Mouse (Mus musculus) liver, embryonic 12.5 days (tissue): ENCODE measurements around the gene Phc2. TPM values are rescaled to one million over a fixed set of nuclear protein-coding genes. Genes with fewer than 3 reads are reported as not detected.

Source experiments
- ATAC-seq: fragments of 200-750 bp; cut with Nextera tagmentation; 2 replicates; pipeline ENCODE4 v1.8.0; 2017; ENCODE audit warnings: moderate number of reproducible peaks, mild to moderate bottlenecking, moderate library complexity
- H3K27ac ChIP-seq: fragments of 300-500 bp; sonication (generic); 2 replicates; pipeline ENCODE4 v1.5.1; 2016; ENCODE audit warnings: mild to moderate bottlenecking
- H3K27me3 ChIP-seq: fragments of 300-500 bp; sonication (generic); replicated peaks from 2 replicates; pipeline ENCODE4 v1.6.1; 2016; ENCODE audit warnings: mild to moderate bottlenecking, moderate library complexity
- H3K36me3 ChIP-seq: fragments of 300-500 bp; sonication (generic); 2 replicates; pipeline ENCODE4 v1.6.1; 2016; ENCODE audit warnings: mild to moderate bottlenecking, moderate library complexity
- H3K4me1 ChIP-seq: fragments of 300-500 bp; sonication (generic); 2 replicates; pipeline ENCODE4 v1.6.1; 2016
- H3K4me2 ChIP-seq: fragments of 300-500 bp; sonication (generic); 2 replicates; pipeline ENCODE4 v1.6.1; 2016; ENCODE audit warnings: mild to moderate bottlenecking, moderate library complexity
- H3K4me3 ChIP-seq: fragments of 300-500 bp; sonication (generic); 2 replicates; pipeline ENCODE4 v1.5.1; 2016; ENCODE audit warnings: mild to moderate bottlenecking, moderate library complexity
- H3K9ac ChIP-seq: fragments of 300-500 bp; sonication (generic); 2 replicates; pipeline ENCODE4 v1.6.1; 2016; ENCODE audit warnings: mild to moderate bottlenecking, moderate library complexity
- H3K9me3 ChIP-seq: fragments of 300-500 bp; sonication (generic); replicated peaks from 2 replicates; pipeline ENCODE4 v1.6.1; 2016; ENCODE audit warnings: mild to moderate bottlenecking, moderate library complexity
- WGBS: fragments of 180-500 bp; shearing (Covaris S2); methylation state at CpG from one replicate; pipeline ENCODE4 v1.1.7; 2016; ENCODE audit not compliant: insufficient replicate concordance; 5-methylcytosine and 5-hydroxymethylcytosine counted together
- polyA plus RNA-seq: library from polyadenylated mRNA; unstranded; fragments of >200 nt; fragmentation: Nextera tagmentation; extraction: Ambion mirVana; gene quantifications from 2 replicates; pipeline ENCODE4 v1.2.1, GENCODE M21; 2016

Phc2 gene
- polyA plus RNA-seq, 1 experiment from 2014 or later: 33.2 TPM

- peaks cover 23% of the 10 kb centered on the region for H3K36me3 ChIP-seq
- H3K9ac ChIP-seq: peak overlapping the region; percentile 90
- peak; percentile 93 for ATAC-seq
- peaks cover 44% of the 10 kb centered on the region for H3K4me1 ChIP-seq
- peaks cover 4% of the 10 kb centered on the region for H3K27me3 ChIP-seq
- H3K4me3 ChIP-seq: peak overlapping the region; percentile 93
- no peaks in the 10 kb centered on the region for H3K9me3 ChIP-seq
- 3% methylated on average over 53 of the region's 68 CpGs for WGBS
- H3K4me2 ChIP-seq: peak overlapping the region; percentile 89
- H3K27ac ChIP-seq: peak overlapping the region; percentile 94
Observed at GRCm38 (mm10) chr4:128727019-128727720, 72.7 kb downstream of the Phc2 start.

DNA sequence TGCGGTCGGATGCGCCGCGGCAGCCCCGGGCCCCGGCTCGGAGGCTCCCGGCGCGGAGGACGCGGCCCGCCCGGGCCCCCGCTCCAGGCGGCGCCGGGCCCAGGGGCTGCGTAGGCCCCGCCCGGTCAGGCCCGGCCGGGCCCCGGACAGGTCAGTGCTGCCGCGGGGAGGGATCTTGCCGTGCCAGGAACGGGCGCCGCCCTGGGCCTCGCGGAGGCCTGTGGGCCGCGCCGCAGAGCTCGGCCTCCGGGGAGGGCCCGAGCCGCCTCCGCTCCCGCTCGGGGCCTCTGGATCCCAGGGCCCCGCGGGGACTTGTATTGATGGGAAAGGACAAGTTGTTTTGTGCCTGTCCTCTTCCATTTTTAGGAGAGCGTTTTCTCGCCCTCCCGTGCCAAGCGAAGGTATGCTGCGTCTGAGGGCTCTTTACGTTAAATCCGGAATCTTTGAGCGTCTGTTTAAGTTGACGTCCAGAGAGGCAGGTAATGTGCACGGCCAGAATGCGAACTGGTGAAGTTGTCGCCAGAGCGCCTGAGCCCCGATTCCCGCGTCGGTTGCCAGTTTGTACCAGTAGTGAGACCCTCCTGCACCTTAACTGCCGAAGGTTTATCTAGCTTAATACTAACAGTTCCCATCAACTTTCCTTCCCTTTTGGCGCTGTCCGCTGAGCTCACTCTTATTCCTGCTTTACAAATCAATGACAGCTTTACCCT is 73.4 kb downstream of the Phc2 start:
- Histone ChIP-seq H3K4me1 (peaks cover 46% of the 10 kb centered on the region), H3K4me3 (peak overlapping the region; percentile 93), H3K4me2 (peak overlapping the region; percentile 89), H3K27me3 (peaks cover 4% of the 10 kb centered on the region), H3K9ac (peak overlapping the region; percentile 90), H3K27ac (peak overlapping the region; percentile 94), H3K36me3 (peaks cover 23% of the 10 kb centered on the region), H3K9me3 (no peaks in the 10 kb centered on the region)
- ATAC-seq: peak; percentile 92
- under 1% methylated on average over 53 of the region's 65 CpGs for WGBS

- H3K4me2 ChIP-seq: peak overlapping the region; percentile 89
- peaks cover 52% of the 10 kb centered on the region for H3K4me1 ChIP-seq
- H3K36me3 ChIP-seq: peaks cover 23% of the 10 kb centered on the region
- H3K27ac ChIP-seq: peak overlapping the region; percentile 94
- no peaks in the 10 kb centered on the region for H3K9me3 ChIP-seq
- peak overlapping the region; percentile 90 for H3K9ac ChIP-seq
- WGBS: 2% methylated on average over 5 of the region's 5 CpGs
- H3K27me3 ChIP-seq: peaks cover 4% of the 10 kb centered on the region; the same call in 1 of the 2 replicates
- peak overlapping the region; percentile 93 for H3K4me3 ChIP-seq
- ATAC-seq: no peak
Observed at GRCm38 (mm10) chr4:128728431-128728851, 73.9 kb downstream of the Phc2 start.

DNA sequence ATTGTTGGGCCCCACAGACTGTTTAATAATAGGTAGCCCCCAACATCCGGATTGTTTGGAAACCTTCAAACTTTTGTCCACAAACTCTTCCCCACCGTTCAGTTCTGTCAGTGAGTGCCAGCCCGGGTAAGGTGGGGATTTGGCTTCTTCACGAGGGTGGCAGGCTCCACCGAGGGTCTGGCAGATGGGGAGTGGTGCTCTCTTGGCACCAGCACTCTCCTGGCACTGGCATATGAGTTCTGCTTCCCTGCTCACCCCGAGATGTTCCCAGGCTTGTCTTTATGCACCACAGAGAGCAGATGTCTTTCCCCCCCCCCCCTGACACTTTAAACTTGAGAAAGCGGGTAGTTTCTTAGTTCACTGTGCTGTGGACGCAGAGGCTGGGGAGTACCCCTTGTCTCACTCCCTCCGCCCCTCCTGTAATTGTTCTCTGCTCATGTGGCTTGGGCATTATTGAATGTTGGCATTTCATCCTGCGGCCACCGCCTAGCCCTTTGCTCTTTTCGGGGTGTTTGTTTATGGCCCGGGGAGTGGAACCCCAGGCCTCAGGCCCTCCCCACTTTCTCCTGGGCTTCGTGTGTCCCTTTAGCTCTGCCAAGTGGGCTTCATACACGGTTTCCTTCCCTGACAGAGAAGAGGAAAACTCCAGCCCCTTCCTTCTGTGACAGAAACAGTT is 74.7 kb downstream of the Phc2 start:
- Histone ChIP-seq H3K4me2 (peak overlapping the region; percentile 89), H3K9me3 (no peaks in the 10 kb centered on the region), H3K27me3 (no peaks in the 10 kb centered on the region; the same call in 1 of the 2 replicates), H3K27ac (peak overlapping the region; percentile 49; the same call in 1 of the 2 replicates), H3K4me3 (peak overlapping the region; percentile 93), H3K9ac (peak overlapping the region; percentile 90), H3K4me1 (peaks cover 59% of the 10 kb centered on the region), H3K36me3 (peaks cover 27% of the 10 kb centered on the region)
- WGBS: 36% methylated on average over 15 of the region's 15 CpGs
- ATAC-seq: no peak

GRCm38 (mm10) chr4:128729709-128730037 is 75.2 kb downstream of the Phc2 start:
- H3K27me3 ChIP-seq: no peaks in the 10 kb centered on the region; the same call in 1 of the 2 replicates
- H3K9me3 ChIP-seq: no peaks in the 10 kb centered on the region
- WGBS: 30% methylated on average over 5 of the region's 5 CpGs
- peak overlapping the region; percentile 93 for H3K4me3 ChIP-seq
- peaks cover 64% of the 10 kb centered on the region for H3K4me1 ChIP-seq
- H3K4me2 ChIP-seq: peak overlapping the region; percentile 89
- no peak for ATAC-seq
- peak overlapping the region; percentile 90 for H3K9ac ChIP-seq
- H3K27ac ChIP-seq: peak overlapping the region; percentile 49; the same call in 1 of the 2 replicates
- peaks cover 32% of the 10 kb centered on the region for H3K36me3 ChIP-seq

GRCm38 (mm10) chr4:128730271-128730670 is 75.8 kb downstream of the Phc2 start:
- peak overlapping the region; percentile 93; the same call in 1 of the 2 replicates for H3K4me3 ChIP-seq
- no peak for ATAC-seq
- peak overlapping the region; percentile 90; the same call in 1 of the 2 replicates for H3K9ac ChIP-seq
- peaks cover 38% of the 10 kb centered on the region for H3K36me3 ChIP-seq
- H3K4me2 ChIP-seq: peak overlapping the region; percentile 89
- H3K9me3 ChIP-seq: no peaks in the 10 kb centered on the region
- peaks cover 70% of the 10 kb centered on the region for H3K4me1 ChIP-seq
- WGBS: 81% methylated on average over 6 of the region's 6 CpGs
- H3K27me3 ChIP-seq: no peaks in the 10 kb centered on the region; the same call in 1 of the 2 replicates
- no peak overlapping the region for H3K27ac ChIP-seq

- H3K27me3 ChIP-seq: no peaks in the 10 kb centered on the region
- peaks cover 79% of the 10 kb centered on the region for H3K4me1 ChIP-seq
- no peak for ATAC-seq
- H3K36me3 ChIP-seq: peaks cover 52% of the 10 kb centered on the region
- no peak overlapping the region for H3K4me3 ChIP-seq
- no peak overlapping the region for H3K9ac ChIP-seq
- H3K4me2 ChIP-seq: no peak overlapping the region
- H3K9me3 ChIP-seq: no peaks in the 10 kb centered on the region
- no peak overlapping the region for H3K27ac ChIP-seq
- 63% methylated on average over 5 of the region's 5 CpGs for WGBS
Observed at GRCm38 (mm10) chr4:128732794-128733193, 78.3 kb downstream of the Phc2 start.

- H3K9me3 ChIP-seq: no peaks in the 10 kb centered on the region
- no peak overlapping the region for H3K9ac ChIP-seq
- WGBS: 61% methylated on average over 6 of the region's 6 CpGs
- H3K4me3 ChIP-seq: no peak overlapping the region
- peaks cover 59% of the 10 kb centered on the region for H3K36me3 ChIP-seq
- peaks cover 80% of the 10 kb centered on the region for H3K4me1 ChIP-seq
- H3K4me2 ChIP-seq: no peak overlapping the region
- ATAC-seq: no peak
- H3K27ac ChIP-seq: peak overlapping the region; percentile 18; the same call in 1 of the 2 replicates
- no peaks in the 10 kb centered on the region for H3K27me3 ChIP-seq
Observed at GRCm38 (mm10) chr4:128733496-128733895, 79.0 kb downstream of the Phc2 start.

DNA sequence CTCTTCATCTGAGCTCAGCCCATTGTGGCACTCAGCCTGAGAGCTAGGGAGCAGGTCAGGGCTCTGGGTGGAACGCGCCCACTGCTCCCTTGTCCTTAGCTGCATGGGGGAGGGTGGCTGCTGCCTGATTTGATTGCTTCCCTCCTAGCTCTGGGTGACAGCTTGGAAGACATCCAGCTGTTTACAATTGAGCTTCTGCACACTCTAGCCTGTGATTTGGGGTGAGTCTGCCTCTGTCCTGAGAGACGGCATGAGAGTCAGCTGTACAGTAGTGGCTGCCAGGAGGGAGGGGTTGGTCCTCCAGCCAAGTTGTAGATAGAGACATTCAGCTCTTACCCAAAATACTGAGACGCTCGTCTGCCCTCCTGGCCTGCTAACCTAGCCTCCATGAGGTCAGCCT is 79.7 kb downstream of the Phc2 start:
- Histone ChIP-seq H3K4me2 (no peak overlapping the region), H3K9ac (no peak overlapping the region)

DNA sequence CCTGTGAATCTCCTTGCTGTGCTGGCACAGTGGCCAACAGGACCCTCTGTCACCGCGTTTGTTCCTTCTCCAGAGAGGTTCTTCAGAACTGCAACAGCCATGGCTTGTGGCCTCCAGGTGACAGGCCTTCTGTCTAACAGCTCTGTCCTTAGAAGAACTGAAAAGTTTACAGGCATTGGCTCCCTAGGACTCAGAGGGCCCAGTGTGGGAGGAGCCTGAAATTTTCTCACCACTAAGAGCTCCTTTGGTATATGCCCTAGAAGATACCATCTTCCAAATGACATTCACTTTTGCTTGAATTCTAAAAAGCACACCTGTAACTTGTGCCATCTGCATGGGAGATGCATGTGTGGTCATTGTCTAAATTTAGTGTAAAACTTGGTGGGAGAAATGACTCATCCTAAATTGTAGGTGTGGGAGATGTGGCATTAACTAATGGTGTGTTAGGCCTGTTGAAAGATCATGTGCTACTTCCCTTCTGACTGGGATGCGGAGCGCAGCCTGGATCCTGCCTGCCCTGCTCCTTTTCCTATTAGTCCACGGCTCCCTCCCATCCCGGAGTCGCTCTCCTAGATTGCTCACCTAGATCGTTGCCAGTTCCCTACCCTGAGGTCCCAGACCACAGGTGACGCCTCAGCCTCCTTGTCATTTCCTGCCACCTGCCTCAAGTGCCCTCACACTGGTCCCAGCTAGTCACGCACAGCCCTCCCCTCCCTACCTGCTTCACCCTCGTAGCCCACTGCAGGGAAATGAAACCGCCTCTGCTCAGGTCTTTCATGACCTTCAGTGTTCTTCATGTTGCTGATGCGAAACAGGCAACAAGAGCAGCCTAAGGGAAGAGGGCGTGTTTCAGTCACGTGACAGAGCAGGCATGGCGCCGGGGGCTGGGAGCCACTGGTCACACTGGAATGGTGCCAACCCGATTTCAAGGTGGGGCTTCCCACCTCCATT is 80.5 kb downstream of the Phc2 start:
- 0 out of 2 replicates have a peak, but pooled peaks have one; percentile 22 for ATAC-seq
- 75% methylated on average over 18 of the region's 18 CpGs for WGBS
- Histone ChIP-seq H3K4me2 (no peak overlapping the region), H3K9me3 (no peaks in the 10 kb centered on the region), H3K4me1 (peaks cover 65% of the 10 kb centered on the region), H3K36me3 (peaks cover 55% of the 10 kb centered on the region), H3K27me3 (no peaks in the 10 kb centered on the region), H3K4me3 (no peak overlapping the region), H3K9ac (no peak overlapping the region), H3K27ac (no peak overlapping the region)

More for the DNA sequence above, 79.7 kb downstream of the Phc2 start:
- ATAC-seq: 0 out of 2 replicates have a peak, but pooled peaks have one; percentile 34
- no peaks in the 10 kb centered on the region for H3K9me3 ChIP-seq
- H3K27ac ChIP-seq: 0 out of 2 replicates have a peak overlapping the region, but pooled peaks have one; percentile 18
- H3K36me3 ChIP-seq: peaks cover 60% of the 10 kb centered on the region
- H3K4me3 ChIP-seq: no peak overlapping the region
- no peaks in the 10 kb centered on the region for H3K27me3 ChIP-seq
- 69% methylated on average over 5 of the region's 5 CpGs for WGBS
- H3K4me1 ChIP-seq: peaks cover 73% of the 10 kb centered on the region

DNA sequence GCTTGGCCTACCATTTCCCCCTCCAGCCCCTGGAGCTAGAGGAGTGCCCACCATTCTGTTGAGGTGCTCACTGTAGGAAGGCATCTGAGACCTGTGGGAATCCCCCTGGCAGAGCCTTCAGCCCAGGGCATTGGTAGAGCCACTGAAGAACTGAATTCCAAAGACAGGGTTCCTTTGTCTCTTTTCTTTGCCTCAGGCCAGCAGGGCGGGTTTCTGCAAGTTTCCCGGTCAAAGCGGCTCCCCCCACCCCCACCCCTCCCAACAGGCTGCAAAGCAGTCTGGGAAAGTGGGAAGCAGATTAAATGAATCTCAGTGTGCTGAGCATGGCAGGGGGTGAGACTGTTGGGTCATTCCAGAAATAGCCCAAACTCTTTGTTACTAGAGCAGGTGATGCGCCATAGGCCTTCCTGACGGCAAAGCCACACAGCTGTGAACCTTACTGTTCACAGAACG is 82.7 kb downstream of the Phc2 start:
- no peak overlapping the region for H3K4me3 ChIP-seq
- no peaks in the 10 kb centered on the region for H3K9me3 ChIP-seq
- peaks cover 55% of the 10 kb centered on the region for H3K4me1 ChIP-seq
- no peaks in the 10 kb centered on the region for H3K27me3 ChIP-seq
- no peak overlapping the region for H3K27ac ChIP-seq
- no peak overlapping the region for H3K4me2 ChIP-seq
- H3K36me3 ChIP-seq: peaks cover 40% of the 10 kb centered on the region
- H3K9ac ChIP-seq: no peak overlapping the region
- WGBS: 77% methylated on average over 6 of the region's 6 CpGs
- no peak for ATAC-seq
